Mouse (Mus musculus) limb, embryonic 14.5 days (tissue): ENCODE measurements around the gene Sptb. TPM values are rescaled to one million over a fixed set of nuclear protein-coding genes. Genes with fewer than 3 reads are reported as not detected.
A peak's percentile ranks its signal among the peaks of the same experiment; 100 is the strongest.

Experiments
- ATAC-seq: fragments of 200-750 bp; cut with Nextera tagmentation; 2 replicates; pipeline ENCODE4 v1.8.0; 2017; ENCODE audit warnings: low read depth, moderate number of reproducible peaks, moderate TSS enrichment; ENCODE audit not compliant: low FRiP score
- DNase-seq: peaks from one replicate; pipeline ENCODE4 v3.0.0-alpha.2; 2015; ENCODE audit warnings: low spot score
- H3K27ac ChIP-seq: fragments of 300-500 bp; sonication (generic); replicated peaks from 2 replicates; pipeline ENCODE4 v1.5.1; 2014; ENCODE audit warnings: low read depth, mild to moderate bottlenecking, low read length, moderate library complexity, mixed read lengths
- H3K27me3 ChIP-seq: fragments of 300-500 bp; sonication (generic); 2 replicates; pipeline ENCODE4 v1.6.1; 2014; ENCODE audit warnings: low read length, mixed read lengths; ENCODE audit not compliant: control insufficient read depth, insufficient read depth
- H3K36me3 ChIP-seq: fragments of 300-500 bp; sonication (generic); 2 replicates; pipeline ENCODE4 v1.6.1; 2014; ENCODE audit warnings: mild to moderate bottlenecking, low read length, moderate library complexity, mixed read lengths; ENCODE audit not compliant: control insufficient read depth, insufficient read depth
- H3K4me1 ChIP-seq: fragments of 300-500 bp; sonication (generic); 2 replicates; pipeline ENCODE4 v1.6.1; 2014; ENCODE audit warnings: antibody characterized with exemption, low read length, mixed read lengths; ENCODE audit not compliant: control insufficient read depth, insufficient read depth
- H3K4me2 ChIP-seq: fragments of 300-500 bp; sonication (generic); replicated peaks from 2 replicates; pipeline ENCODE4 v1.6.1; 2014; ENCODE audit warnings: low read depth, mild to moderate bottlenecking, low read length, moderate library complexity; ENCODE audit not compliant: severe bottlenecking
- H3K4me3 ChIP-seq: fragments of 300-500 bp; sonication (generic); replicated peaks from 2 replicates; pipeline ENCODE4 v1.5.1; 2014; ENCODE audit warnings: low read length
- H3K9ac ChIP-seq: fragments of 300-500 bp; sonication (generic); 2 replicates; pipeline ENCODE4 v1.6.1; 2014; ENCODE audit warnings: mild to moderate bottlenecking, low read depth, low read length, moderate library complexity; ENCODE audit not compliant: severe bottlenecking
- H3K9me3 ChIP-seq: fragments of 300-500 bp; sonication (generic); 2 replicates; pipeline ENCODE4 v1.6.1; 2016; ENCODE audit warnings: low read length; ENCODE audit not compliant: control insufficient read depth
- POLR2A ChIP-seq: fragments of 200-500 bp; IDR thresholded peaks from 2 replicates; pipeline ENCODE4 v1.8.0; 2012; ENCODE audit warnings: inconsistent platforms, mild to moderate bottlenecking, moderate library complexity, borderline replicate concordance; ENCODE audit not compliant: insufficient read depth, insufficient read length; ENCODE audit errors: extremely low read depth
- WGBS: fragments of 180-500 bp; shearing (Covaris S2); extraction: QIAGEN DNeasy Blood & Tissue Kit; methylation state at CpG from one replicate; pipeline ENCODE4 v1.1.7; 2014; 5-methylcytosine and 5-hydroxymethylcytosine counted together
- polyA plus RNA-seq, 2 experiments: library from polyadenylated mRNA; depleted of rRNA in 1 of 2; stranded (reverse) in 1 of 2; unstranded in 1 of 2; fragments of >200 nt; fragmentation: Nextera tagmentation in 1 of 2; extraction: Ambion mirVana in 1 of 2; gene quantifications; 2 replicates each; pipeline versions ENCODE4 v1.2.1 to v1.2.3; 2012 to 2014

Gene Sptb
- polyA plus RNA-seq, 2 experiments = 1.3 to 1.5 TPM

GRCm38 (mm10) chr12:76591037-76591436 is 119.3 kb downstream of the Sptb start:
- 84% methylated on average over 3 of the region's 3 CpGs for WGBS
- no peaks in the 10 kb centered on the region for H3K27me3 ChIP-seq
- ATAC-seq = no peak
- no peaks in the 10 kb centered on the region for H3K9me3 ChIP-seq
- no peak overlapping the region for H3K9ac ChIP-seq
- H3K4me1 ChIP-seq = peaks cover 12% of the 10 kb centered on the region
- no peak overlapping the region for H3K4me3 ChIP-seq
- no peak overlapping the region for H3K4me2 ChIP-seq
- no peak for TF ChIP-seq POLR2A
- no peaks in the 10 kb centered on the region for H3K36me3 ChIP-seq
- no peak for DNase-seq
- no peak overlapping the region for H3K27ac ChIP-seq

- peaks cover 10% of the 10 kb centered on the region for H3K4me1 ChIP-seq
- 54% methylated on average over 6 of the region's 6 CpGs for WGBS
- DNase-seq (no peak), ATAC-seq (no peak)
- no peak overlapping the region for H3K4me2 ChIP-seq
- no peak overlapping the region for H3K9ac ChIP-seq
- no peaks in the 10 kb centered on the region for H3K27me3 ChIP-seq
- TF ChIP-seq POLR2A = no peak
- no peaks in the 10 kb centered on the region for H3K9me3 ChIP-seq
- H3K27ac ChIP-seq = no peak overlapping the region
- H3K36me3 ChIP-seq = no peaks in the 10 kb centered on the region
- no peak overlapping the region for H3K4me3 ChIP-seq
Measured at GRCm38 (mm10) chr12:76589531-76589930, 120.8 kb downstream of the Sptb start.

- Histone ChIP-seq H3K4me1 (peaks cover 8% of the 10 kb centered on the region), H3K4me2 (no peak overlapping the region), H3K4me3 (no peak overlapping the region), H3K27me3 (no peaks in the 10 kb centered on the region), H3K36me3 (no peaks in the 10 kb centered on the region), H3K27ac (no peak overlapping the region), H3K9ac (no peak overlapping the region), H3K9me3 (no peaks in the 10 kb centered on the region)
- ATAC-seq (no peak), DNase-seq (no peak)
- 64% methylated on average over 11 of the region's 11 CpGs for WGBS
- no peak for TF ChIP-seq POLR2A
Measured at GRCm38 (mm10) chr12:76587357-76587756, 123.0 kb downstream of the Sptb start.

- Histone ChIP-seq H3K9me3 (no peaks in the 10 kb centered on the region), H3K4me3 (no peak overlapping the region), H3K9ac (no peak overlapping the region), H3K4me2 (no peak overlapping the region), H3K27ac (no peak overlapping the region), H3K27me3 (no peaks in the 10 kb centered on the region), H3K36me3 (no peaks in the 10 kb centered on the region), H3K4me1 (peaks cover 8% of the 10 kb centered on the region)
- no peak for DNase-seq
- ATAC-seq = no peak
- TF ChIP-seq POLR2A = no peak
Measured at GRCm38 (mm10) chr12:76585028-76585427, 125.3 kb downstream of the Sptb start.

- H3K9me3 ChIP-seq = no peaks in the 10 kb centered on the region
- H3K27me3 ChIP-seq = no peaks in the 10 kb centered on the region
- H3K4me3 ChIP-seq = no peak overlapping the region
- WGBS = 89% methylated on average over 7 of the region's 7 CpGs
- no peak overlapping the region for H3K9ac ChIP-seq
- H3K4me2 ChIP-seq = no peak overlapping the region
- 0 out of 2 replicates have a peak overlapping the region, but pooled peaks have one; percentile 33 for H3K27ac ChIP-seq
- H3K36me3 ChIP-seq = peaks cover 6% of the 10 kb centered on the region
- no peak for TF ChIP-seq POLR2A
- DNase-seq (no peak), ATAC-seq (no peak)
- H3K4me1 ChIP-seq = peaks cover 8% of the 10 kb centered on the region
Measured at GRCm38 (mm10) chr12:76583454-76583853, 126.9 kb downstream of the Sptb start.

GRCm38 (mm10) chr12:76582841-76583240 is 127.5 kb downstream of the Sptb start:
- WGBS = 15% methylated on average over 6 of the region's 6 CpGs
- Histone ChIP-seq H3K36me3 (peaks cover 12% of the 10 kb centered on the region), H3K27me3 (no peaks in the 10 kb centered on the region), H3K4me3 (no peak overlapping the region), H3K4me2 (no peak overlapping the region), H3K4me1 (peaks cover 8% of the 10 kb centered on the region), H3K9ac (no peak overlapping the region), H3K9me3 (no peaks in the 10 kb centered on the region), H3K27ac (0 out of 2 replicates have a peak overlapping the region, but pooled peaks have one; percentile 33)
- ATAC-seq = peak; percentile 31; the same call in 1 of the 2 replicates
- DNase-seq = peak; percentile 25
- TF ChIP-seq POLR2A = no peak
